Mouse (Mus musculus) embryonic fibroblast, embryonic 13.5 days (primary cell): ENCODE results near the gene Tmem56.

Source experiments
- CTCF ChIP-seq: IDR thresholded peaks from 2 replicates; pipeline ENCODE4 v1.5.1; 2011; ENCODE audit warnings: mild to moderate bottlenecking, control low read depth, low read length, moderate library complexity, borderline replicate concordance; ENCODE audit not compliant: insufficient read depth
- POLR2A ChIP-seq: IDR thresholded peaks from 2 replicates; pipeline ENCODE4 v1.6.1; 2011; ENCODE audit warnings: low read depth, mild to moderate bottlenecking, control low read depth, low read length, moderate library complexity

- TF ChIP-seq CTCF (no peak), POLR2A (no peak)
These were observed 121.2 kb downstream of the Tmem56 start for GRCm38 (mm10) chr3:121161661-121162060.
